Mouse (Mus musculus): ENCODE data around the gene Tshz2.

Tshz2 gene

GRCm38 (mm10) chr2:169633491-169634289, 877 bp downstream of the Tshz2 start:
- DNase-seq (ENCODE audit: low read depth, low spot score) = no peak

DNA sequence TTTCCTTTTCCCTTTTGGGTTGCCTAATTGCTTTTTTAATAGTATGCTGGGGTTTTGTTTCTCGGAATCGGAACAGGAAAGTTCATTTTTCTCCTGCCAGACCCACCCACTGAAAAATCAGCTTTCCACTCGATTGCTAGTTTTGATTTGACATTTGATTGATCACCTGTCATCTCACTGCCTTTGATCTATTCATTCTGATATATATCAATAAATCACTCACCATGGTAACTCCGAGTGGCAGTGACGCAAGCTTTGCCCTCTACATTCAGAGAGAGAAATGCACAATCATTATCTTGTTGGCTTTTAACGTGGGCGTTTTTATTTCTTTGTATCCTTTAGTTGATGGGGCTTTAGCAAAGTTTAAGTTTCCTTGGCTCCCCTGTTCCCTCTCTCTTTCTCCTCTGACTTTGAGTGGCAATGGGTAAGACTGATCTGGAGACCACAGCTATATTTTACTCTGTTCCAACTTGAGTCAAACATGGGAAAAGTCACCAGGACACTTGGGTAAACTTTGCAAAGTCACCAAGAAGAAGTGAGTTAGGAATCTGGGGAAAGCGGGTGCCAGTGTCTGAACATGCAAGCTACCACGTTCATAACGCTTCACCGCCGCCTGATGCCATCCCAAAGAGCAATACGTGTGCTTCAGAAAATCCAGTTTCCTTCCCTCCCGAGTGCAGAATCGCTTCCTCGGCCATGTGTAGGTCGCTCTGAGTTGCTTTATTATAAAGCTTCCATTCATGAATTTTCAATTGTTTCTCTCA, 2.0 kb downstream of the Tshz2 start:
- no peak for DNase-seq (ENCODE audit: low read depth, low spot score)

GRCm38 (mm10) chr2:169635428-169635827, 2.6 kb downstream of the Tshz2 start:
- no peak for DNase-seq (ENCODE audit: low read depth, low spot score)

GRCm38 (mm10) chr2:169636414-169636813, 3.6 kb downstream of the Tshz2 start:
- DNase-seq (ENCODE audit: low read depth, low spot score) = no peak

DNA sequence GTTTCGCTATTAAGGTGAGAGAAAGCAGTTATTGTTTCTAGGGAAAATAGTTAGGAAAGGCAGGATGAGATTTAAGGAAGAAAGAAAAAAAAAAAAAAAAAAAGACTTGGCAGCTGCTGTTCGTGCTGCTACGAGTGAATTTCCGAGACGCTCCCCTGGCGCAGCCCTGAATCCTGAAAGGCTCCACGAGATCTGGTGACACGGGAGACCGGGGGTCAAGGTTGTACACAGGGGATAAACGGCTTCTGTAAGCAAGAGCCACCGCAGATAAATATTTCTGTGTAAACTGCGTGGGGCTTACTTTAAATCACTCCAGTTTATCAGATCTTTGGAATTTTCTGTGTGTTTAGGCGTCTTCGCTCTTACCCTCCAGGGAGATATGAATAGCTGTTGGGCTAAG, 8.7 kb downstream of the Tshz2 start:
- DNase-seq (ENCODE audit: low read depth, low spot score) = no peak

DNA sequence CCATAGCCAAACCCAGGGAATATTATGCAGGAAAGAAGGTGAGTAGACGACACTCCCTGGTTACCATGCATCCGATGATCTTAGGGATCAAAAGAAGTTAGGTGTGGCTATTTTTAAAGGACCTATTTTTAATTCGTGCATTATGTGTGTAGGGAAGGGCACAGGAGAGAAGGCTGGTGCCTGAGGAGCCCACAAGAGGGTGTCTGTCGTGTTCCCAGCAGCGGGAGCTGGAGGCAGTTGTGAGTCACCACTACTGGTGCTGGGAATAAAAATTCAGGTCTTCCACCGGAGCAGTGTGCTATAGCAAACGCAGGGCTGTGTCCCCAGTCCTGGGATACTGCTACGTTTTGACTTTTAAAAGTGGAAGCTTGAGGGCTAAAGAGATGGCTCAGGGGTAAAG, 9.6 kb downstream of the Tshz2 start:
- no peak for DNase-seq (ENCODE audit: low read depth, low spot score)

- no peak for DNase-seq (ENCODE audit: low read depth, low spot score)
Measured at GRCm38 (mm10) chr2:169647091-169647490, 14.3 kb downstream of the Tshz2 start.

GRCm38 (mm10) chr2:169649262-169649885, 16.6 kb downstream of the Tshz2 start:
- no peak for DNase-seq (ENCODE audit: low read depth, low spot score)

- DNase-seq (ENCODE audit: low read depth, low spot score) = no peak
Measured at GRCm38 (mm10) chr2:169653282-169653681, 20.5 kb downstream of the Tshz2 start.

- DNase-seq (ENCODE audit: low read depth, low spot score) = no peak
Measured at GRCm38 (mm10) chr2:169663792-169664191, 31.0 kb downstream of the Tshz2 start.

- no peak for DNase-seq (ENCODE audit: low read depth, low spot score)
Measured at GRCm38 (mm10) chr2:169671264-169671663, 38.5 kb downstream of the Tshz2 start.

GRCm38 (mm10) chr2:169673786-169674185, 41.0 kb downstream of the Tshz2 start:
- DNase-seq (ENCODE audit: low read depth, low spot score) = no peak

- DNase-seq (ENCODE audit: low read depth, low spot score) = no peak
Measured at GRCm38 (mm10) chr2:169674209-169674608, 41.4 kb downstream of the Tshz2 start.

DNA sequence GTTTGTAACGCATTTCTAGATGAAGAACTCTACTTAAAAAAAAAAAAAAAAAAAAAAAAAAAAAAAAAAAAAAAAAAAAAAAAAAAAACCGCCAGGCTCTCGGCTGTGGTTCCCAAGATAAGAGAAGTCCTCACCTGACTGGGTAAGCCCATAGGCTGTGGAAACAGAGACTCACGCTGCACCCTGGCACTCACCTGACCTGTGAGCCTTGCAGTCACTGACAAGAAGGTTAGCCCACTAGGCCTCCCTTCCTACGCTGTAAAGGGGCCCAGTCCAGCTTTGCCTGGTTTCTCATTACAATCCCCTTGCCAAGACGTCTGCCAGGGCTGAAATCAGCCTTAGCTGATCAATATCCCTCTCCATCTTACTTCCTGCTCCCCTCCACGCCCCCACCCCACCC, 46.5 kb downstream of the Tshz2 start:
- DNase-seq (ENCODE audit: low read depth, low spot score) = no peak

DNA sequence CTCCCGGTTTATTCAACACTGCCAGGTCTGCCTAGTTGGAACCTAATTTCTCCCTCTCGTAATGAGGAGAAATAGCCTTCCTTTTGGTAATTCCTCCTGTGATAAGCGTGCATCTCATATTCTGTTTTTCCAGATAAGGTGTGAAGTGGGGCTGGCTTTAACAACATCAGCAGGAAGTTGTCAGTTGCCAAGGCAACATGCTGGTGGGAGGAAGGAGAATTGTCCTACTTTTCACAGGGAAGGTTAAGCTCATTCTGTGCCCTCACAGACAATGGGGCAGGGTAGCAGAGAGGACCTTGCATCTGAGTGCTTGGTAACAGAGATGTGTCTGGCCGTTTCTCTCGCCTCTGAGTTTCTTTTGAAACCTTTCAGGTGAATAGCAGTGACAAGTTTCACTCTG, 47.1 kb downstream of the Tshz2 start:
- DNase-seq (ENCODE audit: low read depth, low spot score) = no peak

DNA sequence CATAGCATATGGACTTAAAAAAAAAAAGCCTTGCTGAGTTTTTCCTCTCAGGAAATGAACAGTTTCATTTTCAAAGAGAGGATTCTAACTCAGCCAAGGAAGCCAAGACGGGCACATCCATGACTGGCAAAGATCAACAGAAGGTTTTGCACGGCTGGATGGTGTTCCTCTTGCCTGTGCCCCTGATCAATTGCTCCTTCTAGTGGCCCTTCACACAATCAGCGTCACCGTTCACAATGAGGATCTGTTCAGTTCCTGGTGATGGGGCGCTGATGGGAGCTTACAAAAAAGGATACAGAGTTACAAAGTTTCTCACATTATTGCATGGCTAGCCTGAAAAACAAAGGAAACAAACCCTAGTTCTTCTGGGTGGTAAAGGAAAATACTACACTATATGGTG, 52.4 kb downstream of the Tshz2 start:
- DNase-seq (ENCODE audit: low read depth, low spot score) = no peak

DNA sequence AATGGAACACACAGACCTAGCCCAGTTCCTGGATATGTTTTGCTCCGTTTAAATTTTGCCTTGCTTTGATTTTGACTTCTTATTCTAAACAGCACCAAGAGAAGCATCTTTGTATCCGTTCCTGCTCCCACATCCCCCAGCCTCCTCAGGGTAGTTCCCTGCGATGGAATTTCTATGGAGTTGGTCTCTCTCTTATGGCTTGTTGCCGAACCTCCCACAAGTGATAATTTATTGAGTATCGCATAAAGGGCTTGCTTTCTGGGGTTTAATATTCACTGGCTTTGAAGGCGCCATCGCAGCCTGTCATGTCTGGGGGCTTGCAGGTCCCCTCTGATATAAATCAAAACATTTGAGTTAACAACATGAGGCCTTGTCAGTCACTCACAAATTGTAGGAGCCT, 52.9 kb downstream of the Tshz2 start:
- DNase-seq (ENCODE audit: low read depth, low spot score) = no peak

DNA sequence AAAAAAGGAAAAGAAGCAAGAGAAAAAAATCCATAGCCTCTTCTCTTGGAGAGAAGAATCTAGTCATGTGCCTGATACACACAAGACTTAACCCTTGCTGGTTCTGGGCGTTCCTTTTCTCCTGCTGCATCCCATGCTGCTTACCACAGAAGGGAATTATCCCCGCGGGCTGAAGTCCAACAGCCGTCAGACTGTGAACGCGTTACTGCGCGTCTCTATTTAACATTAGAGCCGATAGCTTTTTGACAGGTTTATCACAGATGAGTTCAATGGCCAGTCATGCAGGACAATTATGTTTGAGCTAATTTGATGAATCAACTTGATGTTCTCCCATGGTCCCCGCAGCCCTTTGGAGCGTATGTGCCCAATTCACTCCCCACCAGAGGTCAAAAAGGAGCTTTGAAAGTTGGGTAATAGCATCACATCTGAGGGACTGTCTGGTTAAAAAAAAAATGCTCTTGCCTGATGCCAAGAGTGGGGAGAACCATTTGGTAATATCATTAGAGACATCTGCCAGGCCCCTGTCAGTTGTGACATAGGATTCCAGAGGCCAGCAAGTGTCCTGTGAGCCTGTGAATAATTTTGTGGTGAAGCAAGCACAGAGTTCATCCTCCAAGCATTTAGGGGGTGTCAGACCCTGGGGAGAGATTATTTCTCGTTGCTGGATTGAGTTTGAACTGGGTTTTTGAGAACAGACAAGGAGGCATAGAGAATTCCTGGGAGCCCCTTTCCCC, 54.1 kb downstream of the Tshz2 start:
- DNase-seq (ENCODE audit: low read depth, low spot score) = no peak

DNA sequence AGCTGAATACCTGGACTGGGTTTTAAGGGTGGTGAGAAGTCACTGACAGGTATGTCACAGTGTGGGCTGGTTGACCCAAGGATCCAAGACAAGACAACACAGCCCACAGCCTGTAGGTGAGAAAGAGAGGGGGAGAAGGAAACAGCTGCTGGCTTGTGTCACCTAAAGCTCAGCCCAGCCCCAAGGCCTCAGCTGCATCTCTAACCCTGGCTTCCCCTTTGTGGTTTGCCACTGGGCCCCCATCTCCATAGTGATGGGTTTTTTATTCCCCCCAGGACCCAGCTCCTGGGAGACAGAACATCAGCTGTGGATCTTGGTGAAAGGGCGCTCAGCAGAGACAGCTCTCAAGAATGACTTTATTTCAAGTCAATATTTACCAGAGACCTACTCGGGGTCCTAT, 57.2 kb downstream of the Tshz2 start:
- DNase-seq (ENCODE audit: low read depth, low spot score) = no peak

GRCm38 (mm10) chr2:169694494-169694893, 61.7 kb downstream of the Tshz2 start:
- no peak for DNase-seq (ENCODE audit: low read depth, low spot score)

DNA sequence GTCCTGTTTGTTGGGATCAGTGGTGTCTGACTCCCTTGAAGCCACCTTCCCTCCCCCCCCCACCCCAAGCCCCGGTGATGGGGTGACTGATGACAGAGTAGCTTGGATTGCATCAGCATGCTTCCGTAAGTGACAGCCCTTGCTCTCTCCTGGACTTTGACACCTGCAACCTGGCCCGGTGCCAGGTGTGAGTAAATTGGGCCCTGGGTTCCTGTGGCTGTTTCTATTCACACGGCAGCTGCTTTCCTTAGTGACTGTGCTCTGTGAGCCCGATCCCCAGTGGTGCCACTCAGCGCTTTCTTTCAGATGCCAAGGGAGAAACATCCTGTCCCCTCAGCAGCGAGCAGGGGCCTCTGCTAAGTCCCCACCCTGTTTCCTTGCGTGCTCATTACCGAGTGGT, 62.2 kb downstream of the Tshz2 start:
- DNase-seq (ENCODE audit: low read depth, low spot score) = no peak

- DNase-seq (ENCODE audit: low read depth, low spot score) = no peak
Measured at GRCm38 (mm10) chr2:169699141-169699540, 66.3 kb downstream of the Tshz2 start.
